Mouse (Mus musculus) granulocyte monocyte progenitor cell, adult 5-6 weeks (primary cell): ENCODE results near the gene Entpd1. TPM values are rescaled to one million over a fixed set of nuclear protein-coding genes. Genes with fewer than 3 reads are reported as not detected.

ENCODE experiments used
- ATAC-seq: replicated peaks from 2 replicates; pipeline ENCODE4 v1.8.0; 2016; ENCODE audit warnings: mild to moderate bottlenecking, moderate TSS enrichment, inconsistent platforms; ENCODE audit not compliant: poor library complexity, severe bottlenecking
- total RNA-seq, 2 experiments: library from RNA; stranded (forward) in 1 of 2; stranded (reverse) in 1 of 2; fragments of 200-712, 200-1000 nt in 1 of 2; fragments of >200 nt in 1 of 2; fragmentation: Nextera tagmentation in 1 of 2; gene quantifications; 2 replicates each; pipeline ENCODE4 v1.2.3; 2014 to 2017

Gene Entpd1
- total RNA-seq, 2 experiments from 2014 or later = 12.1 to 15.0 TPM

DNA sequence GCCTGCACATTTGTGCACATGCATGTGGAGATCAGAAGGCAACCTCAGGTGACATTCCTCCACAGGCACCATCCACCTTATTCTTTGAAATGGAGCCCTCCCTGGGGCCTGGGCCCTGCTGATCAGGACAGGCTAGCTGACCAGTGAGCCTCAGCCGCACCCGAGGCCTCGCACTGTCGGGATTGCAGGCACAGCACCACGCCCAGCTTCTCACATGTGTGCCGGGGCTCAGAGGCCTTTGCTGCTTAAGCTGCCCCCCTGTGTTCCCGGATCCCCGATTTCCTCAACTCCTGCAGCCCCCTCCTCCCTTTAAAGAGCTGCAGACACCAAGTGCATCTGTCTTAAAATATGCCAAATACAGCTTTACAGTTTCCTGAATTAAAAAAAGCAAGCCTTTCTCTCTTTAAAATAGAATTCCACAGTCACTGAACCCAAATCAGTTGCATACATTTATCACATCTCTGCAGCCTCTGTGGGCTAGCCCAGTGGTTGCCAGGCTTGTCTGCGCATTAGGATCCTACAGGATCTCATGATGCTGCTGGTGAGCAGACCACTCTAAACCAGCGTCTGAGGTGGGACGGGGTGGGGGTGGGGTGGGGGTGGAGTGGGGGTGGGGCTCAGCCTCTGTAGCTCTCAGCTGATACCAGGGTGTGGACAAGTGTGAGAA is 107.4 kb downstream of the Entpd1 start:
- ATAC-seq = no peak

DNA sequence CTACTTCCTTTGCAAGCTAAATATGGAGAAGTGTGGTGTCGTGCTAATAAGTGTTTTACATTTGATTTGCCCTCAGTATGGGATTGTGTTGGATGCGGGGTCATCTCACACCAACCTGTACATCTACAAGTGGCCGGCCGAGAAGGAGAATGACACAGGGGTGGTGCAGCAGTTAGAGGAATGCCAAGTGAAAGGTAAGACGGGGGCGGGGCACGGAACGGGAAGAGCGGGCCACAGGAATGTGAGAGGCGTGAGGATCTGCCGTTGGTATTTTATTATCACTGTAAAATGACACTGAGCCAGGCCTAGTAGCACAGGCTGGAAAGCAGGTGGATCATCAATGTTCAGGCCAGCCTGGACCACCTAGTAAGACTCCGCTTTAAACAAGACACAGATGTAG is 108.2 kb downstream of the Entpd1 start:
- no peak for ATAC-seq

DNA sequence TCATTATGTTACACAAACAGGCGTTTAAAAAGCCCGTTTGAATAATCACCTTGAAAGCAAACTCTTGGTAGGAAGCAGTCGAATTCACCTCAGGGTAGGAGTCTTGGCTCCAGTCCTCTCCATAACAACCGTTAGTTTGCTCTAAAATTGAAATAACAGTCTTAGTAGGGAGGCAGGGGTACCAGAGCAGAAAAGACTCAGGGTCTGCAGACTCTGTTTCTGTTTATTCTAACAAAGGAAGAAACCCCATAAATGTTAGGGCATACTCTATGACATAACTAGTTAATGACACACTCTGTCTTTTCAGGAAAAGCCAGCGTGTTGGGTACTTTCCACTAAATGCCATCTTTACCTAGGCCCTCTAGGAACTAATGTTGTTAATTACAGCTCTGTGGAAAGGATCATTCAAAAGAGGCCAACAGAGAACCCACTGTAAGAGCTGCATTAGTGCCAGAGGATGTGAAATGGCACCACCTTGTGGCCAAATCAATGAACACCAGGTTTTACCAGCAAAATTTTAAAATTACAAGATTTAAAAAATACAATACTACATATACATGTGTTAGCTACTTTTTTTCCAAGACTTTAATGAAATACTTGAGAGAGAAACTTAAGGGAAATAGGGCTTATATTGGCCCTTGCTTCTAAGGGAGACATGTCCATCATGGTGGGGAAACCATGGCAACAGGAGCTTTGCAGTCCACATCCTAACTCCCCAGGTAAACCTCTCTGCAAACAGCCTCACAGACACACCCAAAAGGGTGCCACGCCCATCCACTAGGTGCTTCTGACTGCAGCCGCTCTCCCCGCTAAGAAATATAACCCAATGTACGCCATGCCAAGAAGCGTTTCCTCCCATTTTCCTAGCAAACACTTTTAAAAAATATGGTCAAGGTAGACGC is 110.2 kb downstream of the Entpd1 start:
- peak; percentile 68 for ATAC-seq

DNA sequence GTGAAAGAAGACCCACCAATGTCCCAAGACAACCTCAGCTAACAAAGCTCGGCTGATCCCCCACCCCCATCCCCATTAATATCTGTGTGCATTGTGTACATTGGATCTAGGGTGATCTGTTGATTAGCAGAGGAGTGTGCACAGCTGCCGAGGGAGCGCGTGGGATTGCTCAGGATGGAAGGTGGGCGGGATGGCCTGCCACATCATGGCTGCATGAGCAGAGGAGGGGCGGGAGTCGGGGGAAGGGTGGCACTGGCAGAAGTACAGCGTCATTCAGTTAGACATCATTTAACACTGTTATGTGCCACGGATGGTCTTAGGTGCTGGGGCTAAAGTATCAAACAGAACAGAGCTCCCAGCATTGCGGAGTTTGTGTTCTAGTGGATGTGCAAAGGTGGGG is 111.3 kb downstream of the Entpd1 start:
- ATAC-seq = no peak

DNA sequence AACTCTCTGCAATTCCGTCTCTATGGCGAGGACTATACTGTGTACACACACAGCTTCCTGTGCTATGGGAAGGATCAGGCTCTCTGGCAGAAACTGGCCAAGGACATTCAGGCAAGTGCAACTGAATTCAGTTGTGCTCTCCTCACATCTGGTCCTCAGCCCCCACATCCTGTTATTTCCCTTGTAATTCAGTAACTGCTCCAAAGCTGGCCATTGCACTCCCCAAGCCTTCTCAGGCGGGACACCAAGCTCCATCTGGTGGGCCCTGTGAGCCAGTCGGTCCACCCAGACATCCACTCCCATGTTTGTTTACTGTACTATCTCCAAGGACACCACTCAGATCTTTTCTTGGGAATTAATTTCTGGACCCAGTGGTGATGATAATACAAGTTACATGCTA is 114.0 kb downstream of the Entpd1 start:
- no peak for ATAC-seq

DNA sequence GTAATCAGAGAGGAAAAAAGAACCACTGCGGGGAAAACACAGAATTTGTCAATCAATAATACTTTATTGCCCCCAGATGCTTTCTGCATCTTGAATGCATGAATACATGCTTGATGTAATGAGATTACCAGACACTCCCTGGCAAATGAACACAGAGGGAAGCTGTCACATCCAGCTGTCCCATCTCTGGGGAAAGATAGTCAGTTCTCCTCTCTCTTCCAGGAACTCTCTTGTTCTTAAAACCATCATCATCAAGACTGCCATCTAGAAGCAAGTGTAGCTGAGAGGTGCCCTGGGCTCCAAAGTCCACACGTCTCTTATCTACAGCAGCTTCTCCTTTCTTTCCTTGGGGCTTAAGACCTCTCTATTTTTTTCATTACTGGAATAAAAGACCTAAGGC is 114.4 kb downstream of the Entpd1 start:
- no peak for ATAC-seq

DNA sequence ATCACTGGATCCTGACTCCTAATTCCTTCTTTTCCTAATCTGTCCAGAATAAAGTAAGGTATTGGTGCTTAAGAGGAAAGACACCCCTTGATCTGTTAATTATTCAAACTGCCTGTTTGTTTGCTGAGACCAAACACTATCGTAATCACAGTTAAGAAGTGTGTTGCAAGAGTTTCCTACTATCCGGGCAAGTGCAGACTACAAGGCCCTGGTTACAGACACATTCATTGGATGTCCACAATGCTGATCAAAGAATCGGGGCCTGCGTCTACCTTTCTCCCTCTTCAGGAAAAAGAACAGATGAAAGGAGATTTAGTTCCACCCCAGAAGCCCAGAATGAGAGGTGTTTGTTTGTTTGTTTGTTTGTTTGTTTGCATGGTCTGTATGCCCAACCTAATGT is 116.0 kb downstream of the Entpd1 start:
- peak; percentile 46; the same call in 1 of the 2 replicates for ATAC-seq

DNA sequence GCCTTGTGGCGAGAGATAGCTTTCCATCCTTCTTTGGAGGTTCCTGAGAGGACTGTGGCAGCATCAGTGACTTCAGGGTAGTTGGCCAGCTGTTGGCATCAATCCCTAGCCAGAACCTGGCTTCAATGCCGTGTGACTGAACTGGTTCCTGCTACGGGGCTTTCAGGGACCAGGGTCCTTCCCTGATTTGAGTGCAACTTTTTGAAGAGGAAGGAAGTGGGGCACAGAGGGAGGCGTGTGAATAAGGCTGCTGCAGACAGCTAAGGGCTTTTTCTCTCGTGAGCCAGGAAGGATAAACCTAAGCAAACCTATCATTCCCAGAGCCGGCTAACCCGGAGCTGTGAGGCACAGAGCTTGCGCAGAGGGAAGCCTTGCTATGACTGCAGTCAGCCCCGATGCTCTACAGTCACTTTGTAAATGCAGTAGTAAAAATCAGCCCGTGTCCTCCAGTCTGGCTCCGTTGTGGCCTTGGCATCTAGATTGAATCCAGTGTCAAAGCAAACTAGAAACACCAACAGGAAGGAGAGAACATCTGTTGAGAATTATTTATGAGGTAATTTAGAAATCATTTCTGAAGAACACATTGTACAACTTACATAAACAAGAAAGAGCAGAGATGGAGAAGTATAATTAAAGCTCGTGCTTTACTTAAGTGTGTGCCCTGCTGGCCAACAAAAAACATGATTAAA is 116.7 kb downstream of the Entpd1 start:
- ATAC-seq = peak; percentile 86

DNA sequence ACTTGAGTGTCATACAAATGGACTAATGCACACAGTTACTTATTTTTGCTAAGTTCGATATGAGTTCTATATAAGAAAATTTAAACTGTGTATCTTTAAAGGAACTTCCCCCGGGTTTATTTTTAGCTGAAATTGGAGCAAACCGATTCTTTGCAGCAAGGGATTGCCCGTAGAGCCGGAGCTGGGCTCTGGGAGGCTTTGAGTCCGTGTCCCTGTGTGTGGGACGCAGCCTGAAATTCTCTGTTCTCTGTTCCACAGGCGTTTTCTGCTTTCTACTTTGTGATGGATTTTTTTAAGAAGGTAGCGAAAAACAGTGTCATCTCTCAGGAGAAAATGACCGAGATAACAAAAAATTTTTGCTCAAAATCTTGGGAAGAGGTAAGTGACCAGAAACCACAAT is 121.2 kb downstream of the Entpd1 start:
- ATAC-seq = no peak

DNA sequence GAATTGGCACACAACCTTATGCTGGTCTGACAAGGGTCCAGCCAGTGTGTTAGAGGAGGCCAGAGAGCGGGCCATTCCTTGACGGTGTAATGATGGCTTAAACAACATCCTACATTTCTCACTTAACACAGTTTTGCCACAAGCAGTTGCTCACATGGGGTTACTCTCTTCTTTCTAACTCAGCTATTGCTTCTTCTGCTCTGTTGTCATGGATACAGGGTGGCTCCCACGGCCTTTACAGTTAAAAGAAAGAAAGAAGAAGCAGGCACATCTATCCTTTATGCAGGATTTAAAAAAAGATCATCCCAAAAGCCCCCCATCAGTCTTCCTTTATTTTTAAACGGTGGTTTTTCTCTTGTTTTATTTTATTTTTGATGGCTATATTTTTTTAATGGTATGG is 121.7 kb downstream of the Entpd1 start:
- no peak for ATAC-seq

DNA sequence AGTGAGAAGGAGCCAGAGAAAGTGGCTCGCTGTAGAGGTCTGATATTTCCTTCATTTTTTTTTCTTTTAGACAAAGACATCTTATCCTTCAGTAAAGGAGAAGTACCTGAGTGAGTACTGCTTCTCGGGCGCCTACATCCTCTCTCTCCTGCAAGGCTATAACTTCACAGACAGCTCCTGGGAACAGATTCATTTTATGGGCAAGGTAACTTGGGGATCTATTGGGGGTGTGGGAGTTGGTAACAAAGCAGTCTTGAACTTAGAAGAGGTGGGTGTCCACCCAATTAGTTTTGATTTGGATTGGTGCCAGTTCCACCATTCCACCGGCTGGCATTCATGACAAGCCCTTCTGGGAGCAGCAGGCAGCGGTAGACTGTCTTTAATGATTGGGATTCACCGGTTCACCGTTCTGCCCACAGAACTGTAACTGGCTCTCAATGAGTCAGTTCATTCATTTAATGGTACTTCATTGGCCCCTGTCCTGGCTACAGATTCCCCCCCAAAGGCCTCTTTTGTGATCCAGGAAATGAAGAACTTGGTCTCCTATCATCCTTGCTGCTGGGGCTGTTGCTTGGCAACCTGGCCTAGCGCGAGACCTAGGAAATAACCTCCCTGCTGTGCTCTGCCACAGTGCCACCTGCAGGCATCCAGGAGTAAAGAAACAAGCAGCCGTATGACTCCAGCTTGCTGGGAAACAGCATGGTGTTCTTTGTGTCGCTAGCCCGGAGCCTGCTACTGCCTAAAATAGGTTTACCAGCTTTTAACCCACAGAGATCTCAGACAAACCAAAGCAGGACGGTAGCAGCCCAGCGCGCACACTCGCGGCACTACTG is 124.7 kb downstream of the Entpd1 start:
- ATAC-seq = peak; percentile 99

DNA sequence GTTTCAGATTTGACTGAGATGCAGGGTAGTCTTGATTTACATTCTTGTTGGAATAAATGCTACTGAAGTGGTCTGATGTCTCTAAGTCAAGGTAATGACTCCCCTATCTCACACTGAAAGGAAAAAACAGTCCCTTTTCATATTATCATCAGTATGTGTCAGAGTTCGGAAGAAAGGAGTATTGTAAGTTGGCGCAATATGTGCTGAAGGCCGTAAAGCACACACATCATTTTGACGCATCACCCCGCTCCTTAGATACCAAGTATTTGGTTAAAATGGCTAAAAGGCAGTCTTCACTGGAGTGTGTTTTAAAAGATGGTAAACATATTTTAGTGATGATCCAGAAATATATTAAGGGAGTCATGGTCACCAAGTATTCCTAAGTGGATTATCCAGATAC is 125.4 kb downstream of the Entpd1 start:
- ATAC-seq = no peak

DNA sequence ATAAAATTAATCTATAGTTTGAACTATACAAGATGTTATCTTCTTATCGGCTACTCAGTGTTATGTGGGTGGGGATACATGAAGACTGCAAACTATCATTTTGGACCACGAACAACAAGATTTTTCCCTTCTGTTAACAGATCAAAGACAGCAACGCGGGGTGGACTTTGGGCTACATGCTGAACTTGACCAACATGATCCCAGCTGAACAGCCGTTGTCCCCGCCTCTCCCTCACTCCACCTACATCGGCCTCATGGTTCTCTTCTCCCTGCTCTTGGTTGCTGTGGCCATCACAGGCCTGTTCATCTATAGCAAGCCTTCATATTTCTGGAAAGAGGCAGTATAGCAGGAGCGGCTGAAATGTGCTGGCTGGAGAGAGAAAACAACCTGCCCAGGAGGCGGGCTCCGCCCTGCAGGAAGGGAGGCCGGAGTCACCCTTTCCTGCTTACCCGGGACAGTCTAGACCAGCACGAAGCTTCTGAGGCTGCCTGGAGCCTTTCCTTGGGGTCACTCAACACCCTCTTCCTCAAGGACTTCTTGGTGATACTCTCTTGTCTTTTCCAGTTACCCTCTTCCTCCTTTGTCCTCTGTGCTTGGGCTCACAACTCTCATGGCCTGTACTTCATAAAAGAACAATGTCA is 126.6 kb downstream of the Entpd1 start:
- no peak for ATAC-seq

DNA sequence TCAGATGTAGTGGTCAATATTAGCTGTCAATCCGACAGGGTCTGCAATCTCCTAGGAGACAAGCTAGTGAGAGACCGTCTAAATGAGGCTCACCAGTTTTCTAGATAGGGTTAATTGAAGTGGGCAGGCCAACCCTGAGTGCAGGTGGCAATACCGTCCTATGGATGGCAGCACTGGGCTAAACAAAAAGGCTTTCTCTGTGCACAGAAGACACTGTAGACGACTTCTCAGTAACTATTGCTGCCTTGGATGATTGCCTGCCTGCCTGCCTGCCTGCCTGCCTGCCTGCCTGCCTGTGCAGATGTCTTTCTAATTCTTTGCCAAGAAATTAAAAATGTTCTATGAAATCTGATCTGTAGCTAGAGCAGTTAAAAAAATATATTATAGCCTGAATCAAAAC is 134.4 kb downstream of the Entpd1 start:
- ATAC-seq = no peak

DNA sequence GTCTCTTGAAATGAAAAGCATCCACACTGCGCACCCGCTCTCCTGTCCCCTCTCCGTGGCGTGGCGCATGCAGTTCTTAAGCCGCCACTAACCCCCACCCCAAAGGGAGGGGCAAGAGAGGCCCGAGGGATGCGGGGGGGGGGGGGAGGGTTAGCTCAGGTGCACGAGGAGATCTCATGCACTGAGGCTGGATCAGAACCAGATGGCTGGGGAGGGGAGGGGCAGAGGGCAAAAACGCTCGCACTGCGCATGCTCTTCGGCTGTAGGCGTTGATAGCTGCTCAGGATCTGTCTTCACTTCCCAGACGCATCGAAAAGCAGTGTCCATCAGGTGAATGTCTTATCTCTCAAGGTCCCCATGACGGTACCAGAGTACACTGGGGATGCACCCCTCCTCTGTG is 136.4 kb downstream of the Entpd1 start, which contains the start of gene Cc2d2b:
Gene Cc2d2b, plus strand, starts transcription at position 195 of the 400 bp plus-strand sequence.
- no peak for ATAC-seq

DNA sequence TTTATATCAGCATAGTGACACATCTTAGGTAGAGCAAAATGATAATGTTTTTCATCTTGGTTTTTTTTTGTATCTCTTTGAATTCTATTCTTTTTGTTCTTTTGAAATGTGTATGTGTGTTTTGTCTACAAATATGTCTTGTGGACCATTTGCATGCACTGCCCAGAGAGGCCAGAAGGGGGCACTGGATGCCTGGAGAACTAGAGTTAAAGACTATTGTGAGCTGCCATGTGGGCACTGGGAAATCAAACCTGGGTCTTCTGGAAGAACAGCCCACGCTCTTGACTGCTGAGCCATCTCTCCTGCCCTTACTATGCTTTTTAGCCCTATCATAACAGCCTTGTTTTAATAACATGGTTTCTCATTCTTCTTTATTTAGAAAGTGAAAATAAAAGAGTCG is 142.1 kb downstream of the Entpd1 start:
- ATAC-seq = peak; percentile 84

DNA sequence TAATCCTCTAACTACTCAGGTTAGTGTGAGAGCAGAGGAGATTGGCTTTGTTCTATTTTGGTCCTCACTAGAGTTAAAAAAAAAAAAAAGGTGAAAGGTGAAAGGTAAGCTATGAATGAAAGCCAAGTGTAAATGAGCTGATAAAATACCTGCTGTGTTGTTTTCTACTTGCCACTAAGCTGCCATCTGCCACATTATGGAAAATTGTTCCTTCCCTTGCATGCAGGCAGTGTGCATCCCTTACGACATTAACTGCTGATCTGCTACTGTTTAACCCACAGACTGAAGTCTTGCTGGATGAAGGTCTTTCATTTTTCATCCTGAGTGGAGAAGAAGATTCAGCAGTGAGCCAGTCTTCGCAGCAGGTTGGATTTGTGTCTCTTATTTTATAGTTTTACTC is 147.9 kb downstream of the Entpd1 start:
- ATAC-seq = no peak

DNA sequence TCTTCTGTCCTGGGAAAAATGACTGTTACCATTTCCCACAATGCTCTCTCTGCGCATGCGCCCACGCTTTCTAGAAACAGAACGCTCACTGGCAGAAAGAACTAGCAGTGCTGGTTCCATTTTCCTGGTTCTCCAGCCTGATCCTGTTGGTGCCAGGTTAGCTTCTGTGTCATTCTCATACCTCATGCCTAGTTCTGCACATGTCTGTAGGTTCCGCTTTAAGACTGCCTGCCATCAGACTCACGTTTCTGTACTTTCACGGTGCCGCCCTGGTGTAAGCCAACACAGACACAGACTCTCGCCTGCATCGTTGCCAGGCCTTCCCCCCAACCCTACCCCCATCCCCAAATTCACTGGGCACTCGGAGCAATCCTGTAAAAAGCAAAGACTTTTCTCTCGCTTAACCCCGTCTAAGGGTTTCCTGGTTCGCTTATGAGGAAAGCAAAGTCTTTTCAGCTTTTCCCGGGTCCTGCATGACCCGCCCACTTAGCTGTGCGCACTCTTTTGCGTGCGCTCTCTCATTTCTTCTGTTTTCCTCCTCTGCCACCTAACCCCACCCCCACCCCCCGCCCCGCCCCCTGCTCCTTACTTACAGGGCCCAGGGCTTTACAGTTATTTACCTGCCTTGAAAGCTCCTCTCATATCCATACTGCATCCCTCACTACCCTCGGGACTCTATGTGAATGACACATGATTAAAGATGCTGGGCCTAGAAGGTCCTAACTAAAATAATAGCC is 150.0 kb downstream of the Entpd1 start:
- peak; percentile 52 for ATAC-seq

DNA sequence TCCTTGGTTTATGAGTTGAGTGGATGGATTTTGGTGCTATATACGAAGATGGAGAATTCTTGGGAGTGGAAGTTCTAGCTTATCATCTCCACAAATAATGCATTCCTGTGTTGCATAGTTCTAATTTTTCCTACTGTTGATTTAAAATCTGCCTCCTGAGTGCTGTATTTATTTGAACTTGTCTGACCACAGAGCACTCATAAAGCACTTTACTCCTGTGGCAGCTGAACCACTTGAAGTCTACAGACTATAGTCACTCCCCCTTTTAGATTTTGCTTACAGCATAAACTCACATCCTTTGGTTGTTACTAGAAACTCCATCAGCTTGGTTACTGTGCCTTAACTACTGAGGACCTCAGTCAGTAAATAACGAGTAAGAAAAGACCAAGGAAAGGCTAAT is 155.0 kb downstream of the Entpd1 start:
- ATAC-seq = no peak
